Mouse (Mus musculus) intestine, embryonic 15.5 days (tissue): ENCODE data around the gene Rai1. TPM values are rescaled to one million over a fixed set of nuclear protein-coding genes. Genes with fewer than 3 reads are reported as not detected.
A peak's percentile ranks its signal among the peaks of the same experiment; 100 is the strongest.

Experiments used
- ATAC-seq: fragments of 200-750 bp; cut with Nextera tagmentation; 2 replicates; pipeline ENCODE4 v1.8.0; 2017; ENCODE audit warnings: moderate TSS enrichment, moderate library complexity
- H3K27ac ChIP-seq: fragments of 300-500 bp; sonication (generic); 2 replicates; pipeline ENCODE4 v1.5.1; 2015; ENCODE audit warnings: mild to moderate bottlenecking, inconsistent platforms
- H3K27me3 ChIP-seq: fragments of 300-500 bp; sonication (generic); replicated peaks from 2 replicates; pipeline ENCODE4 v1.6.1; 2015; ENCODE audit warnings: inconsistent platforms
- H3K36me3 ChIP-seq: fragments of 300-500 bp; sonication (generic); 2 replicates; pipeline ENCODE4 v1.6.1; 2015; ENCODE audit warnings: inconsistent platforms
- H3K4me1 ChIP-seq: fragments of 300-500 bp; sonication (generic); replicated peaks from 2 replicates; pipeline ENCODE4 v1.6.1; 2015; ENCODE audit warnings: inconsistent platforms
- H3K4me2 ChIP-seq: fragments of 300-500 bp; sonication (generic); replicated peaks from 2 replicates; pipeline ENCODE4 v1.6.1; 2015; ENCODE audit warnings: mild to moderate bottlenecking, inconsistent platforms
- H3K4me3 ChIP-seq: fragments of 300-500 bp; sonication (generic); replicated peaks from 2 replicates; pipeline ENCODE4 v1.5.1; 2015; ENCODE audit warnings: inconsistent platforms
- H3K9ac ChIP-seq: fragments of 300-500 bp; sonication (generic); 2 replicates; pipeline ENCODE4 v1.6.1; 2015; ENCODE audit warnings: inconsistent platforms
- H3K9me3 ChIP-seq: fragments of 300-500 bp; sonication (generic); 2 replicates; pipeline ENCODE4 v1.6.1; 2016; ENCODE audit warnings: inconsistent platforms
- WGBS: fragments of 180-500 bp; shearing (Covaris S2); methylation state at CpG from one replicate; pipeline ENCODE4 v1.1.7; 2015; 5-methylcytosine and 5-hydroxymethylcytosine counted together
- polyA plus RNA-seq: library from polyadenylated mRNA; unstranded; fragments of >200 nt; fragmentation: Nextera tagmentation; extraction: Ambion mirVana; gene quantifications from 2 replicates; pipeline ENCODE4 v1.2.1, GENCODE M21; 2015

The Rai1 gene
- polyA plus RNA-seq, 1 experiment from 2014 or later: 18.2 TPM

- no peak for ATAC-seq
- H3K36me3 ChIP-seq: peaks cover 60% of the 10 kb centered on the region
Measured at GRCm38 (mm10) chr11:60189501-60190040, 84.8 kb downstream of the Rai1 start.

GRCm38 (mm10) chr11:60190055-60190641 lies 85.3 kb downstream of the Rai1 start:
- H3K4me2 ChIP-seq: no peak overlapping the region
- no peak overlapping the region for H3K9ac ChIP-seq
- no peaks in the 10 kb centered on the region for H3K9me3 ChIP-seq
- no peak overlapping the region for H3K4me3 ChIP-seq
- 0 out of 2 replicates have a peak overlapping the region, but pooled peaks have one; percentile 19 for H3K27ac ChIP-seq
- no peak for ATAC-seq
- no peaks in the 10 kb centered on the region for H3K27me3 ChIP-seq
- H3K36me3 ChIP-seq: peaks cover 66% of the 10 kb centered on the region
- WGBS: 90% methylated on average over 17 of the region's 17 CpGs
- peaks cover 23% of the 10 kb centered on the region for H3K4me1 ChIP-seq

More at GRCm38 (mm10) chr11:60189501-60190040, 84.8 kb downstream of the Rai1 start:
- WGBS: 82% methylated on average over 21 of the region's 21 CpGs
- Histone ChIP-seq H3K9ac (no peak overlapping the region), H3K9me3 (no peaks in the 10 kb centered on the region), H3K4me3 (no peak overlapping the region), H3K4me2 (no peak overlapping the region), H3K27ac (peak overlapping the region; percentile 41; the same call in 1 of the 2 replicates), H3K4me1 (peaks cover 28% of the 10 kb centered on the region), H3K27me3 (no peaks in the 10 kb centered on the region)

GRCm38 (mm10) chr11:60192534-60192933 lies 87.7 kb downstream of the Rai1 start:
- Histone ChIP-seq H3K4me1 (peaks cover 12% of the 10 kb centered on the region; the same call in 1 of the 2 replicates), H3K36me3 (peaks cover 52% of the 10 kb centered on the region), H3K27me3 (no peaks in the 10 kb centered on the region), H3K9ac (no peak overlapping the region), H3K4me3 (no peak overlapping the region), H3K4me2 (no peak overlapping the region), H3K9me3 (no peaks in the 10 kb centered on the region), H3K27ac (no peak overlapping the region)
- WGBS: 83% methylated on average over 6 of the region's 6 CpGs
- no peak for ATAC-seq

- peaks cover 50% of the 10 kb centered on the region for H3K36me3 ChIP-seq
- WGBS: 75% methylated on average over 4 of the region's 4 CpGs
- H3K9me3 ChIP-seq: no peaks in the 10 kb centered on the region
Measured at GRCm38 (mm10) chr11:60193556-60193955, 88.7 kb downstream of the Rai1 start.

GRCm38 (mm10) chr11:60195108-60195507 lies 90.3 kb downstream of the Rai1 start:
- no peak for ATAC-seq
- Histone ChIP-seq H3K36me3 (peaks cover 41% of the 10 kb centered on the region), H3K9ac (no peak overlapping the region)

More at GRCm38 (mm10) chr11:60193556-60193955, 88.7 kb downstream of the Rai1 start:
- Histone ChIP-seq H3K9ac (no peak overlapping the region), H3K27ac (no peak overlapping the region), H3K4me3 (no peak overlapping the region), H3K27me3 (no peaks in the 10 kb centered on the region), H3K4me2 (no peak overlapping the region), H3K4me1 (0 out of 2 replicates have a peak, but pooled peaks cover 8% of the 10 kb centered on the region)
- no peak for ATAC-seq

GRCm38 (mm10) chr11:60196344-60196743 lies 91.5 kb downstream of the Rai1 start:
- ATAC-seq: peak; percentile 20; the same call in 1 of the 2 replicates

More at GRCm38 (mm10) chr11:60195108-60195507, 90.3 kb downstream of the Rai1 start:
- Histone ChIP-seq H3K27me3 (no peaks in the 10 kb centered on the region), H3K27ac (no peak overlapping the region), H3K4me3 (no peak overlapping the region), H3K9me3 (no peaks in the 10 kb centered on the region), H3K4me1 (peaks cover 9% of the 10 kb centered on the region; the same call in 1 of the 2 replicates), H3K4me2 (no peak overlapping the region)

GRCm38 (mm10) chr11:60197998-60198619 lies 93.3 kb downstream of the Rai1 start:
- H3K36me3 ChIP-seq: peaks cover 65% of the 10 kb centered on the region
- 77% methylated on average over 24 of the region's 24 CpGs for WGBS

More at GRCm38 (mm10) chr11:60196344-60196743, 91.5 kb downstream of the Rai1 start:
- H3K27ac ChIP-seq: no peak overlapping the region
- H3K4me3 ChIP-seq: no peak overlapping the region
- H3K27me3 ChIP-seq: no peaks in the 10 kb centered on the region
- peaks cover 10% of the 10 kb centered on the region; the same call in 1 of the 2 replicates for H3K4me1 ChIP-seq
- no peak overlapping the region for H3K9ac ChIP-seq
- H3K36me3 ChIP-seq: peaks cover 48% of the 10 kb centered on the region
- H3K4me2 ChIP-seq: no peak overlapping the region
- no peaks in the 10 kb centered on the region for H3K9me3 ChIP-seq
- WGBS: 66% methylated on average over 5 of the region's 5 CpGs

GRCm38 (mm10) chr11:60198651-60199050 lies 93.8 kb downstream of the Rai1 start:
- H3K9ac ChIP-seq: no peak overlapping the region
- H3K36me3 ChIP-seq: peaks cover 68% of the 10 kb centered on the region
- no peak overlapping the region for H3K27ac ChIP-seq
- WGBS: 85% methylated on average over 12 of the region's 12 CpGs
- H3K4me1 ChIP-seq: peaks cover 7% of the 10 kb centered on the region
- no peak for ATAC-seq
- no peak overlapping the region for H3K4me3 ChIP-seq
- no peaks in the 10 kb centered on the region for H3K27me3 ChIP-seq
- H3K4me2 ChIP-seq: no peak overlapping the region
- no peaks in the 10 kb centered on the region for H3K9me3 ChIP-seq

More at GRCm38 (mm10) chr11:60197998-60198619, 93.3 kb downstream of the Rai1 start:
- Histone ChIP-seq H3K4me2 (no peak overlapping the region), H3K4me3 (no peak overlapping the region), H3K27ac (peak overlapping the region; percentile 36; the same call in 1 of the 2 replicates), H3K27me3 (no peaks in the 10 kb centered on the region), H3K4me1 (peaks cover 7% of the 10 kb centered on the region; the same call in 1 of the 2 replicates), H3K9me3 (no peaks in the 10 kb centered on the region), H3K9ac (no peak overlapping the region)
- no peak for ATAC-seq

- Histone ChIP-seq H3K27ac (peak overlapping the region; percentile 44), H3K27me3 (no peaks in the 10 kb centered on the region), H3K9ac (no peak overlapping the region), H3K4me2 (no peak overlapping the region), H3K4me1 (peaks cover 10% of the 10 kb centered on the region), H3K9me3 (no peaks in the 10 kb centered on the region), H3K36me3 (peaks cover 68% of the 10 kb centered on the region), H3K4me3 (no peak overlapping the region)
- 23% methylated on average over 18 of the region's 18 CpGs for WGBS
- ATAC-seq: peak; percentile 60
Measured at GRCm38 (mm10) chr11:60199702-60200184, 94.9 kb downstream of the Rai1 start.

GRCm38 (mm10) chr11:60200384-60200783 lies 95.6 kb downstream of the Rai1 start:
- no peak overlapping the region for H3K9ac ChIP-seq
- H3K4me2 ChIP-seq: no peak overlapping the region
- H3K27me3 ChIP-seq: no peaks in the 10 kb centered on the region
- peaks cover 67% of the 10 kb centered on the region for H3K36me3 ChIP-seq
- ATAC-seq: no peak; the same call in 1 of the 2 replicates
- peaks cover 10% of the 10 kb centered on the region for H3K4me1 ChIP-seq
- peak overlapping the region; percentile 44 for H3K27ac ChIP-seq
- 83% methylated on average over 11 of the region's 11 CpGs for WGBS
- no peaks in the 10 kb centered on the region for H3K9me3 ChIP-seq
- no peak overlapping the region for H3K4me3 ChIP-seq

- H3K4me1 ChIP-seq: peaks cover 17% of the 10 kb centered on the region
- H3K4me3 ChIP-seq: no peak overlapping the region
- no peaks in the 10 kb centered on the region for H3K9me3 ChIP-seq
- no peak overlapping the region for H3K27ac ChIP-seq
- H3K36me3 ChIP-seq: peaks cover 74% of the 10 kb centered on the region
- no peak overlapping the region for H3K9ac ChIP-seq
- no peaks in the 10 kb centered on the region for H3K27me3 ChIP-seq
- no peak overlapping the region for H3K4me2 ChIP-seq
- WGBS: 90% methylated on average over 26 of the region's 26 CpGs
- ATAC-seq: no peak
Measured at GRCm38 (mm10) chr11:60202710-60203638, 98.2 kb downstream of the Rai1 start.
